Mouse (Mus musculus) T-cell, adult 66 days (primary cell): Measurements from ENCODE around the gene Nfasc. TPM values are rescaled to one million over a fixed set of nuclear protein-coding genes. Genes with fewer than 3 reads are reported as not detected.

Source experiments
- total RNA-seq, 2 experiments: library from RNA; stranded (reverse); gene quantifications; 3 replicates in 1 of 2; 4 replicates in 1 of 2; pipeline ENCODE4 v1.2.4; 2023

The Nfasc gene
- total RNA-seq, result under 1 TPM in 1 of 2 experiments, not detected in 1; 0.29 TPM

DNA sequence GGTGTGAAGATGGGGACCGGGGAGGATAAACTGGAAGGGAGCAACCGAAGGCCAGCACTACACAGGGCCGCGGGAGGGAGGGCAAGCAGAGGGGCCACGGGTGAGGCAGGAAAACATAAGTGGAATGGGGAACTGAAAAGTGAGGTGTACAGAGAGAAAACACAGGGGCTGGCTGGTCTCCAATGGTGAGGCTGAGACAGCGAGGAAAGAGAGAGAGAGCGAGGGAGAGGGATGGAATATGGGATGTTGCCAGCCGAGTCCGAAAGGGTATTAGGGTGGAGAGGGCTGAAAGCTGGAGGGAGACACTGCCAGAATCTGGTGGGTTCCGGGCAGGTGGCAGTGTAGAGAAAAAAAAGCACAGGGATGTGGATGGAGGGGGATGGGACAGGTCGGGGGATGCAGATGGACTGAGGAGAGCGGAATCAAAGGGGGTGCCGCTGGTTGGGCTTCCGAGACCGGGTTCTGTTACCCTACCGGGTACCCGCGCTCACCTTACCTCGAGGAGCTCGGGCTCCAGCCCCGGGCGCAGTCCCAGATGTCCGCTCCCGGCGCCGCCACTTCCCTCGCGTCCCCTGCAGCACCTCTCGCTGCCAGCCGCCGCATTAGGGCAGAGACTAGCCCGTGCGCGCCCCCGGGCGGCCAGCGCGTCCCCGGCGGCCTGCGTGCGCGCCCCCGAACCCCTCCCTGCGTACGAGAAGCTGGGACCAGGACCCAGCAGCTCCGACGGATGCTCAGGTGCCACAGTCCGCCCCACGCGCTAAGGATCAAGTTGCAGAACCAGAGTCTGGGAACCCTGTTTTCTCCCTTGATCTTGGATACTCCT, at the start of gene Nfasc:
Gene Nfasc (minus strand): TSS at position 623 of the 823 bp plus-strand sequence.

DNA sequence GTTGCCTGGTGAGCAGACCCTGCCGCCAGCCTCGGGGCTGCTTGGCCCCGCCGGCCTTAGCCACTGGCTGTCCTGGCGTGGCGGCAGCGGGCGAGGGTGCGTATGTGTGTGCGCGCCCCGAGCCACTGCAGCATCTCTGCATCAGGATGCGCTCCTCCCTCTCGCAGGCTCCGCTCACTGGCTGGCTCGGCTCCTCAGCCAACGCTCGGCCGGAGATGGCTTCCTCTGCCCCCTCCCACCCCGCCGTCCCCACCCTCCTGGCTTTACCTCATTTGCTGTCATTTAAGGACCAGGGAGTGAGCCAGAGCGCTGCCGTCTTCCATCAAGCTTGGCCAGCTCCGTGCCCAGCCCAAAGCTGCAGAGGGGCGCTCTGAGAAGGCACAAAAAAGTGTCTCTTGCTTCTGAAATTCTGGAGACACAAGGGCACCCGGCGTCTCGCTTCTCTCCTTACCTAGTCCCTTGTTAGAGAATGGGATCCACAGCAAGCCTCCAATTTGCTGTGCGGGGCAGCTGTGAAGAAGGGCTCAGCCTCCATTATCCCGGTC, 198.8 kb downstream of the Nfasc start, which contains the start of gene Cntn2:
Gene Cntn2 (minus strand): TSS at position 495 of the 545 bp plus-strand sequence.

Other genes starting within 250 kb of the Nfasc start
- gene Tmem81, start 235.6 kb downstream of the Nfasc start, total RNA-seq, result 10 to 100 TPM; 13.5 to 18.3 TPM
- not detected for gene Cntn2, start 198.5 kb downstream of the Nfasc start, total RNA-seq
- gene Lrrn2, start 138.5 kb upstream of the Nfasc start, total RNA-seq, result under 1 TPM in 1 of 2 experiments, not detected in 1; 0.33 TPM